Mouse (Mus musculus) cerebellum, adult 2 months (tissue): ENCODE results near the gene Tmem131.

Source experiments
- CTCF ChIP-seq: fragments of 200-500 bp; IDR thresholded peaks from 2 replicates; pipeline ENCODE4 v1.5.1; 2011; ENCODE audit warnings: low read depth, mild to moderate bottlenecking, control low read depth, low read length, moderate library complexity, borderline replicate concordance; ENCODE audit not compliant: insufficient read depth
- POLR2A ChIP-seq: fragments of 200-500 bp; IDR thresholded peaks from 2 replicates; pipeline ENCODE4 v1.6.1; 2011; ENCODE audit warnings: low read length, control low read depth, borderline replicate concordance; ENCODE audit not compliant: insufficient read depth

DNA sequence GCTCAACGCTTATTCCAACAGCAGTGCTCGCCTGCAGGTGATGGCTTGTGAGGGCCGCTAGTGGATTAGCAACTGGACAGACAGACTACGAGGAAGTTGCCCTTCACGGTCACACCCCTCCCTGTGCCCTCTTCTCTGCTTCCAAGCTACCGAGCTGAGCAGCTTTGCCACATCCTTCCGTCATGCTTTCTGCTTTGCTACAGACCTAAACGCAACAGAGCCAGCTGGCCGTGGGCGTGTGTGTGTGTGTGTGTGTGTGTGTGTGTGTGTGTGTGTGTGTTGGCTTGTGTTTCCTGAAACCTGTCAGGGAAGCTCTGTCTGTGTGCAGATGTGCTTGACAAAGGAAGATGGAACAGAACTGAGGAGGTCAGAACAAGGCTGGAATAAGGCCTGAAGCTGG lies 146.0 kb downstream of the Tmem131 start:
- no peak for TF ChIP-seq POLR2A
- TF ChIP-seq CTCF, result no peak
